11 mouse cellular contexts compared by ENCODE assay signal in genomic region chr1:74081573-74081989, GRCm38 (mm10). TPM values are rescaled to one million over a fixed set of nuclear protein-coding genes. Genes with fewer than 3 reads are reported as not detected.
A peak's percentile ranks its signal among the peaks of the same experiment; 100 is the strongest.
DNase-seq lines count a peak whose midpoint lies in the region; ATAC-seq lines count a peak whose summit lies in the region.
"Had no signal": no experiment of that assay in that cellular context is flagged by ENCODE, and none has a peak within 500 bp of the region (broad histone marks: within the 10 kb centered on the region; RNA-seq: fewer than 3 reads in every experiment).

No protein-coding gene starts in this region.

- no peaks in the 10 kb centered on the region for H3K36me3 ChIP-seq in lung, embryonic 16.5 days (ENCODE audit: control insufficient read depth, insufficient read depth, low read length)
- H3K36me3 ChIP-seq in heart, embryonic 13.5 days, result no peaks in the 10 kb centered on the region
- H3K36me3 ChIP-seq: hindbrain, embryonic 13.5 days had no signal

- H3K4me2 ChIP-seq in lung, embryonic 16.5 days (ENCODE audit: low read depth, low read length), result no peak overlapping the region
- no peak overlapping the region for H3K4me2 ChIP-seq in heart, embryonic 13.5 days
- H3K4me2 ChIP-seq: forebrain, embryonic 13.5 days; hindbrain, embryonic 13.5 days had no signal

- no peaks in the 10 kb centered on the region for H3K27me3 ChIP-seq in lung, embryonic 16.5 days (ENCODE audit: control insufficient read depth, insufficient read depth, low read depth, low read length)
- no peaks in the 10 kb centered on the region for H3K27me3 ChIP-seq in heart, embryonic 13.5 days (replicated peaks)
- H3K27me3 ChIP-seq: forebrain, embryonic 13.5 days; hindbrain, embryonic 13.5 days had no signal

- 0 out of 2 replicates have a peak overlapping the region, but pooled peaks have one; percentile 44 for H3K9ac ChIP-seq in lung, embryonic 16.5 days (ENCODE audit: low read length)
- H3K9ac ChIP-seq in heart, embryonic 13.5 days, result peak overlapping the region; percentile 61; the same call in 1 of the 2 replicates
- H3K9ac ChIP-seq: forebrain, embryonic 13.5 days; hindbrain, embryonic 13.5 days had no signal

- H3K9me3 ChIP-seq in lung, embryonic 16.5 days (ENCODE audit: control insufficient read depth, low read length), result no peaks in the 10 kb centered on the region
- H3K9me3 ChIP-seq in heart, embryonic 13.5 days, result no peaks in the 10 kb centered on the region
- H3K9me3 ChIP-seq: forebrain, embryonic 13.5 days; hindbrain, embryonic 13.5 days had no signal

- peak; percentile 94 for ATAC-seq in frontal cortex, adult (ENCODE audit: low TSS enrichment)
- ATAC-seq in lung, embryonic 16.5 days (ENCODE audit: low read depth), result peak; percentile 13
- no peak for ATAC-seq in heart, embryonic 13.5 days (ENCODE audit: extremely low read depth, insufficient number of reproducible peaks, low FRiP score, low TSS enrichment)
- ATAC-seq: forebrain, embryonic 13.5 days had no signal

- peaks cover 35% of the 10 kb centered on the region for H3K4me1 ChIP-seq in lung, embryonic 16.5 days (replicated peaks; ENCODE audit: control insufficient read depth, insufficient read depth, low read length)
- peaks cover 57% of the 10 kb centered on the region for H3K4me1 ChIP-seq in heart, embryonic 13.5 days

- H3K4me3 ChIP-seq in lung, embryonic 16.5 days (ENCODE audit: low read length), result no peak overlapping the region
- no peak overlapping the region for H3K4me3 ChIP-seq in heart, embryonic 13.5 days
- H3K4me3 ChIP-seq: forebrain, embryonic 13.5 days; hindbrain, embryonic 13.5 days had no signal

- DNase-seq in frontal cortex, postnatal 25 days (ENCODE audit: low spot score in 2 of 2), result no peak
- DNase-seq in lung, adult 18-20 months, result no peak
- DNase-seq in lung, postnatal 10 days, result peak; percentile 58
- no peak for DNase-seq in cerebellum, postnatal 14 days
- DNase-seq in layer of hippocampus, postnatal 10 days (ENCODE audit: low spot score in 2 of 2), result no peak
- DNase-seq: cerebellum, adult 8-10 months had no signal

- H3K27ac ChIP-seq in lung, embryonic 16.5 days (ENCODE audit: low read length), result peak overlapping the region; percentile 47
- peak overlapping the region; percentile 79 for H3K27ac ChIP-seq in heart, embryonic 13.5 days (replicated peaks)
- H3K27ac ChIP-seq: forebrain, embryonic 13.5 days; hindbrain, embryonic 13.5 days had no signal

- 2% methylated on average over 2 of the region's 2 CpGs for WGBS in lung, embryonic 16.5 days
- 21% methylated on average over 2 of the region's 2 CpGs for WGBS in heart, embryonic 13.5 days

RNA-seq across cellular contexts. Expression of gene Tns1, which starts 42.7 kb away (rescaled TPM):
- 137 and 147 TPM in 2 replicates for polyA plus RNA-seq in lung, embryonic 16.5 days (2015; fragmentation: Nextera tagmentation; extraction: Ambion mirVana)
- 100 and 105 TPM in 2 replicates for polyA plus RNA-seq in heart, embryonic 13.5 days (2015; fragmentation: Nextera tagmentation; extraction: Ambion mirVana)
- total RNA-seq in layer of hippocampus, postnatal 10 days (2021), result 10 to 100 TPM; 35.2 to 35.3 TPM

RNA-seq across cellular contexts. Expression of gene Rufy4, which starts 43.8 kb away (rescaled TPM):
- 0.31 and 0.64 TPM in 2 replicates for polyA plus RNA-seq in lung, embryonic 16.5 days (2015; fragmentation: Nextera tagmentation; extraction: Ambion mirVana)
- polyA plus RNA-seq in heart, embryonic 13.5 days (2015; fragmentation: Nextera tagmentation; extraction: Ambion mirVana), result 0.20 and 0.48 TPM in 2 replicates
- under 1 TPM in 1 of 2 experiments, not detected in 1; 0.21 TPM for total RNA-seq in layer of hippocampus, postnatal 10 days (2021)
